Mouse (Mus musculus) urinary bladder, postnatal 10 days (tissue): Measurements from ENCODE around the gene Gm11733.

ENCODE experiments used
- DNase-seq: peaks from one replicate; pipeline ENCODE4 v3.0.0; 2022; ENCODE audit warnings: low spot score

The Gm11733 gene

DNA sequence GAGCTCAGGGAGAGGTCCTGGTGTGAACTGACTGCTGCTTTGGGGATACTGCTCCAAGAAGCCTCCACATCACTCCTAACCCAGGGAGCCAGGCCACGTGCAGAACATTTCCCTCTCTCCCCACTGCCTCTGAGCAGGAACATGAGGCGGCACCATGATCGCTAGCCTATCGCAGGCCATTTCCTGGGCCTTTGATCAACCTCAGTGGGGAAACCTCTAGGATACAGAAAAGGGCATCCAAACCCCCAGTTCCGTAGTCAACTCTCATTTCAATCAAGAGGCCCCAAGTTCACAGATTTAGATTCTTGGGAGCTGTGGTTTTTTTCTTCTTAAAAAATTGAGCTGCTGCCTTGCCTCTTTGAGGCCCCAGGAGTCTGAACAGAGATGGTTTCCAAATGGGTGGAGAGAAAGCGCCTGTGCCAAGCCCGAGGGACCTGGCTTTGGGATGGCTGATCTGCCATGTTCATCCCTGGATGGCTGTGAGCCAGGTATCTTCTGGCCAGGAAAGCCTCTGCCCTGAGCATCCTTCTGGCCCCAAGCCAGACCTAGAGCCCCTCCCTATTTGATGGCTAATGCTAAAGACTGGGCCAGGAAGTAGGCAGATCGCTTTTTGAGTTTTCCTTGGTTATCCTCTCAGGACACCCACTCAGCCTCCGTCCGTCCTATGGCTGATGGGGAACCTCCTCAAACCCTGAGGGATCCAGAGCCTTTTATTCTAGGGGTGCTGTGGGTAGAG is 5.7 kb upstream of the Gm11733 start:
- DNase-seq, result no peak

DNA sequence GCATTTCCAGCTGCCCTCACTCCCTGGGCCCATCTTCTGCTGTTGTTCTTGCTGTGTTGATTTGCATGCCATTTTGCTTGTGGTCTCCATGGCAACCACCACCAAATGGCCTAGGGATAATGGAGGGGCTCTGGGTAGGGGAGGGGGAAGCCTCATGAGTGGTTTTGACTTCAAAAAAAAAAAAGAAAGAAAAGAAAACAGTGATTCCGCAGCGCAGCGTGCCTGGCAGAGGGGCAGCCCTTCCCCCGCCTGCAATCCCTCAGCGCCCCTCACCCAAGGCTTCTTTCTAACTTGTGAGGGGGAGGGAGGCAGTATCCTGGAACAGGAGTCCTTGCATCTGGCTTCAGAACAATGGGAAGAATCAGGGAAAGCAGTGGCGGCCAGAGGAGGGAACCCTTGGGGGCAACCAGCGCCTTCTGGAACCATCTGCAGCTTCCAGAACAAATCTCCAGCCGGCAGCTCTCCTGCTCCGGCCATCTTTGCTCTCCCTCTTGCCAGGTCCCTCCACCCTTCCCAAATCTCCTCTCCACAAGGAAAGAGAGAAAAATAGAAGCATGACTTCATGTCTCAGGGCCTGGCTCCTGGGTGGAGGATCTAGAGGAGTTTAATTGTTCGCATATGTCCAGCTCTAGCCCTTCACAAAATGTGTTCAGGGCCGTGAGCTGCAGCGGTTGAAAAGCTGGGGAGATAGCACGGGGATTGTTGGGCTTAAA is 5.0 kb upstream of the Gm11733 start:
- DNase-seq, result no peak

DNA sequence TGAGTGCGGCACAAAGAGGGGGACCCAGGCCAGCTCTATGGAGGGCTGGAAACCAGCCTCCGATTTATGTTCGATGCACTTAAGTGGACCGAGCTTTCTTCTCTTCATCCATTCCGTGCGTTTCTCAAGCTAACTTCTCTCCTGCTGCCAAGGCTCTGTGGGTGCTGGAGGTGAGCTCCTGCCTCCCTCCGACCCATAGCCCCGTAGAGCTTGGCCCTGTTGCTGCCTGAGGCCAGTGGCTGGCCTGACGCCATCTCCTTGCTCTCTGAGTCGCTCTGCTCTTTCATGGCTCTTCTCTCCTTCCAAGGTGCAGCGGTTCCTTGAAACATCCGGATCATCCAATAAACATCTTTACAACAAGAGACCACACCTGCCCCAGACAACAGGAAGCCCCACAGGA is 4.4 kb upstream of the Gm11733 start:
- no peak for DNase-seq

DNA sequence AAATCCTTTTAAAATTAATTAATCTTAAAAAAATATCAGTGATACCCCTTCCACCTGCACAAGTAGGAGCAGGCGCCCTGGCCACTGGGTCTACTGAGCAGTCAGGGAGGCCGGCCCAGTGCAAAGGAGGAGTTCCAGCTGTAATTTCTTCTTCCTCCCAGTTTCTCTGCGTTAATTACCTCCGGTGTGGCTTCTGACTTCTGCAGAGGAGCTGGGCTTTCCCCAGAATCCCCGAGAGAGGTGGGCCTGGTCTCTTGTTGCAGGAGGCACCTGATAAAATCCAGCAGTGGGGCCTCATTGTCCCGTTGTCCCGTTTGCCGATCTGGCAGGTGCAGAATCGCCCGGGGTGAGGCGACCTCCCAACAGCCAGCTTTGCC is 1.9 kb upstream of the Gm11733 start:
- DNase-seq, result no peak

DNA sequence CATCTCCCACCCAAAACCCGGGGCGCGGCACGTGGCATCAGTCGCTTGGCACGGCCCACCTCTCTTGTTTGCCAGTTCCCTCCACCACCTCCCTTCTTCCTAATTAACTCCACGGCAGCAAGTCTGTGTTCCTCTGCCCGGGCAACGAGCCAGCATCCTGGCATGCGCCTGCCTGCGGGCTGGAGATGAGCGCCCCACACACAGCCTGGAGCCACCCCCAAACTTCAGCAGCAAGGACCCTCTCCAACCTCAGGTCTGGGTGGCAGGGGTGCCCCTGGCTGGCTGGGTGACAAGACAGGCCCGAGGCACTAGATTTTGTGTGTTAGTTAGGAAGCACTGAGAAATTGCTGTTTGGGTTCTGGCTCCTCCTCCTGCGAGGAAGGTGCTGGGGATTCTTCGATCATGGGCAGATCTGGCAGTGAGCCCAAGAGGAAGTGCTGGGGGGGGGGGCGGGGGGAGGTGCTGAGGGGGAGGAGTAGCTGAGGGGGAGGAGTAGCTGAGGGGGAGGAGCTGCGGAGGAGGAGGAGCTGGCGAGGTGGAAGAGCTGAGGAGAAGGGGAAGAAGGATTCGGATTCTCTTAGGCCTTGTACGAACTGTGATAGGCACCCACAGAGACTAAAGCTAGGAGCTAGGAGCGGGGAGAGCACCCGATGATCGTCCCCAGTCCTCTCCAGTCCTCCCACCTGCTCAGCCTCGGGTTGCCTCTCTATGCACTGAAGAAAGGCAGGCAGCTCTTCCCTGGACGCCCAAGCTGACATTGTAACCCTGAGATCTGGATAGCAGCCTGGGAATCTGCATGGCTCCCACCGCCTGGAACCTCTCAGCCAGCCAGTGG is 1.3 kb upstream of the Gm11733 start:
- peak; percentile 38 for DNase-seq

DNA sequence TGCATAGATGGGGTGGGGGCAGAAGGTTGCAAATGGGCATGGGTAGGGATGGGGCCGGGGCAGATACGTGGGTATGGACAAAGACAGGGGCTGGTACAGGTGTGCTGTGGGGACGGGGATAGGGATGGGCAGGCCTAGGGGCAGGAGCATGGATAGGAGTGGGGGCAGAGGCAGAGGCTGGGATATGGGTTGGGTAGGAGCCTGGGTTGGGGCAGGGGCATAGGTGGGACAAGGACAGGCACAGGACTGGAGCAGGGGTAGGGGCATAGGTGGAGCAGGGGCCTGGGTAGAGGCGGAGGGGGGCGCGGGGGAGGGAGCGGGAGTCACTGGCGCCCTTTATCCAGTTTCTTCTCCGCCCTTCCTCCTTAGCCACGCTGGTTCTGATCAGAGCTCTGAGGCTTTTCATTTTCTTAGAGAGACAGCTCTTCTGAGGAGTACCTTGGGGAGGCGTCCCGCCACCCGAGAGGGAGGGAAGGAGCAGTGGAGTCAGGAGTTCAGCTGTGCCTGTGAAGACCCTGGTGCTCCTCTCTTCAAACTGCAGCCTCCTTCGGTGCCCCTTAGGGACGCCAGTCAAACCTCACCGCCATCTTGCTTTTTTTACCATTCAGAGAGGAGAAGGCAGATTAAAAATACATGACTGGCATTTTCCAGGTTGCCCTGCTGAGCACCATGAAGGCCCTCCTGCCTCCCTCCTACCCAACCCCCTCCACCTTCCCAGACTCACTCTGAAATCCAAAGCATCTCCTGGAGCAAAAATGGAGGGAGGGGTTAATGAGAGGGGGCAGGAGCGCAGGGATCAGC is 7.4 kb downstream of the Gm11733 start:
- no peak for DNase-seq

DNA sequence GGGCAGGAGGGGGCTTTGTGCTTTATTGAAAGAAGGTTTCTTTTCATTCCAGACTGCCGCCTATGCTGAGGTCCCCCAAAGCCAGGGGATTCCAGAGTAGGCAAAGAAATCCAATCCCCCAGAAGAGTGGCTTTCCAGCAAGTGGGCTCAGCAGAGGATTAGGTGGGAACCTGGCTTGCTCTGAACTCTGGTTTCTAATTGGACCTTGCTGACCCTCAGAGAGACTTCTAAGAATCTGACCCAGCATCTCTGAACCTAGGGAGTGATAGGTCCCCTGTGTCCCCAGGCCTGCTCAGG is 8.0 kb downstream of the Gm11733 start:
- no peak for DNase-seq

DNA sequence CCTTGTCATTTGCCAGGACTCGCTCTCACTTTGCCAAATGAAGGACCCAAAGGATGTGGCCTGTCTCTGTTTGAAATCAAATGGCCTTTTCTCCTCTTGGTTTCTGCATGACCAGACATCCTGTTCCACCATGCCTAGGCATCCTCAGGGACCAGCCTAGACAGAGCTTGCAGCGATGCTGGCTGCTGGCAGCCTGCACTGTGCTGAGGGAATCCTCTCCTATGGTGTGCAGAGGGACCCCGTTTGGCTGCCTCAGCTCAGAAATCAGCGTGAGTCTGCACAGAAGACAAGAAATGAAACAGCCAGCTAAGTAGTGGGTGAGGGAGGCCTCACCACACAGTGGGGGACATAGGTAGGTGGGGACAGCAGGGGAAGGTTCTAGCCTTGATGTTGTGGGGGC is 12.6 kb downstream of the Gm11733 start:
- DNase-seq, result no peak

DNA sequence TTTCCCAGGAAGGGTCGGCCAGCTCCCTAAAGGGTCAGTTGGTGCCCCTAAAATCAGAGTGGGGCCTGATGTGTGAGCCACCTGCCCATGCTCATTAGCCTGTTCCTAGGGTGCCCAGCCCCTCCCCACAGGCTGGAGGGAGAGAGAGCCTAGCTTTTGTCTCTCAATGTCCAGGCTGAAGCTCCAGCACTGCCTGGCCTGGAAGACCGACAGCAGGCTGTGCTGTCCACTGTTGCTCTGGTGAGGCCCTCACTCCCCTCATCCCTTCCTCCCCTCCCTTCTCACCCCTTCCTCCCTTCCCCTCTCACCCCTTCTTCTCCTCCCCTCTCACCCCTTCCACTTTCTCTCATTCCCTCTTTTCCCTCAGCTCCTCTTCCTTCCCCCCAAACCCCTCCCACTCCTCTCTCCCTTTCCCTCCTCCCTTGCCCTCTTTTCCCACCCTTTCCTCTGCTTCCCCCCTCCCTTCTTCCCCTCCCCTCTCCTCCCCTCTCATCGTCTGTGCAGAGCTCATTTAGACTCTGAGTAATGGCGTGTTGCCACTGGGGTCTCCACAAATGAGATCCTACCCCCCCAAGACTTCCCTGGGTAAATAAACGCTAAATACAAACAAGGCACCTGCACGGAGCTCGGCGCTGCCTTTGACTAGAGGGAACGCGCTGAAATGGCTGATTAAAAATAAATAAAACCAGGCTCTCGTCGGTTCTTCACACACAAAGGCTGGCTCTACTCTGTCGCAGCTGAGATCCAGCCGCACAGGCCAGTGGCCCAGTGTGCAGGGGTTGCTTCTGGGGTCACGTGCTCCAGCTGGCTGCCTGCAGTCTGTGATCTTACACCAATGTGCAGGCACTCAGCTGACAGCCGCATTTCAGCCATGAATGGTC is 13.3 kb downstream of the Gm11733 start:
- no peak for DNase-seq

DNA sequence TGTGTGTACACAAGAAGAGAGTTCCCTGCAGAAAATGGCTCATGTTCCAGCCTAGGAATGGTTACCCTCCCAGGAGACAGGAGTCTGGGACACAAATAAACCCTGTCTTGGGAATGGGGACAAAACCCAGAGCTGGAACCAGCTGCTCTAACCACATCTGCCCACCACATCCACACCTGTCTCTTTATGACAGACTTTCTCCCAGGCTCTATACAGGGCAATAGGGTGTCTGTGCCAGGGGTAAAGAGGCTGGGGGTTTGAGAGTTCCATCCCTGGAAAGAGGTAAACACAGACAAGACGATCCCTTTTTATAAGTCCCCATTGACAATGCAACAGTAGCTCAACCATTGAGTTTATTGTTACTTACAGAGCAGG is 14.0 kb downstream of the Gm11733 start:
- no peak for DNase-seq

DNA sequence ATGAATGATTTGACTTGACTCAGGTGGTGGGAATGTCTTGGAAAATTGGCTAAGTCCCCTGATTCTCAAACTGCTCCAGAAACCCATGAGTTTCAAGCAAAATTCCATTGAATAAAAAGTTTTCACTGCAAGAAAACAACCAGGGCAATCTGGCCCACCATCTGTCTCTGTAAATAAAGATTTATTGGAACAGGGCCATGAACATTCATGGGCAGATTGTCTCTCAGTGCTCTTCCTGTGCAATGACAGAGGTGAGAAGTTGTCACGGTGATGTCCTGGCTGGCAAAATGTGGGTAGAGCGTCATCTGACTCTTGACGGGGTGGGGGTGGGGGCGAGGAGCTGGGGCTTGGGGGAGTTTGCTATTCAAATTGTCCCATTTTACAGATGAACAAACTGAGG is 24.8 kb downstream of the Gm11733 start:
- no peak for DNase-seq

DNA sequence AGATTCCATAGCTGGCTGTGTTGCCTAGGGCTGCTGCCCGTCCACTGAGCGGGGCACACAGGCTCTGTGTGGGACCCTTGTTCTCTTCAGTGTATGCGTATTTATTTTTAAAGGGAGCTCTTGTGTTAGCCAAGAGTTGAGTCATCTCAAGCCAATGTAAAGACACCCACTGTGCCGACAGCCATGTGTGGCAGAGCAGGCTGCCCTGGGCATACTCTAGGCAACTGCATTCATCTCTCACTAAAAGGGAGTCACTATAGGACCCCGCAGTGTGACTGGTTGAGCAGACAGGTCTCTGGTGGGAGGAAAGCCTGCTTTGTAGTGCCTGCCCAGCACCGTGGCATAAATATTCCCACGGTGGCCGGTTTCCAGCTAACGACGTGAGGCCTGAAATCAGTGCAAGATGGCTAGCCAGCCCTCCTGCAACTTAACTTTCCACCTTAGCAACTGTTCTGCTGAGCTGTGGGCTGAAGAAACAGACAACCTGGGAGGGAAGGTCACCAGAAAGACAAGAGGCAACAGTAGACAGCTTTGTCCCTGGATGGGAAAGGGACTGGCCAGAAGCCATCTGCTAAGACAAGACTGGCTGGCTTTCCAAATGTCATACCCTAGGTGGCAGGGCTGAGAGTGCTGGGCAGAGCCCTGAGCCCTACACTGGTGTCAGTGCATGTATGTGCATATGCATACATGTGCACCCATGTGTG is 31.7 kb downstream of the Gm11733 start:
- DNase-seq, result no peak

DNA sequence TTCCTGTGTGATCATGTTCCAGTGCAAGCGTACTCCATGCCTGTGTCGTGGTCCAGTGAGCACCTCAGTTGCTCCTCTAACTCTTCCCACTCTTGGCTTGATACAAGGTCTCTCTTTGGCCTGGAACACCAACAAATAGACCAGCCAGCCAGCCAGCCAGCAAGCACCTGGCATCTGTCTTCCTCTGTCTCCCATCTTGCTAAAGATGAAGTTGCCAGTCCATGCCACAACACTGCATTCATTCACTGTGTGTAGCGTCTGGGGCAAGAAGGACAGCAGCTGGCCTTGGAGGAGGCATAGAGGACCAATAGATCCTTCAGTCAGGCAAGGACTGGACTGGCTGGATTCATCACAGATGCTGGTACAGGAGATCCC is 32.2 kb downstream of the Gm11733 start:
- no peak for DNase-seq

DNA sequence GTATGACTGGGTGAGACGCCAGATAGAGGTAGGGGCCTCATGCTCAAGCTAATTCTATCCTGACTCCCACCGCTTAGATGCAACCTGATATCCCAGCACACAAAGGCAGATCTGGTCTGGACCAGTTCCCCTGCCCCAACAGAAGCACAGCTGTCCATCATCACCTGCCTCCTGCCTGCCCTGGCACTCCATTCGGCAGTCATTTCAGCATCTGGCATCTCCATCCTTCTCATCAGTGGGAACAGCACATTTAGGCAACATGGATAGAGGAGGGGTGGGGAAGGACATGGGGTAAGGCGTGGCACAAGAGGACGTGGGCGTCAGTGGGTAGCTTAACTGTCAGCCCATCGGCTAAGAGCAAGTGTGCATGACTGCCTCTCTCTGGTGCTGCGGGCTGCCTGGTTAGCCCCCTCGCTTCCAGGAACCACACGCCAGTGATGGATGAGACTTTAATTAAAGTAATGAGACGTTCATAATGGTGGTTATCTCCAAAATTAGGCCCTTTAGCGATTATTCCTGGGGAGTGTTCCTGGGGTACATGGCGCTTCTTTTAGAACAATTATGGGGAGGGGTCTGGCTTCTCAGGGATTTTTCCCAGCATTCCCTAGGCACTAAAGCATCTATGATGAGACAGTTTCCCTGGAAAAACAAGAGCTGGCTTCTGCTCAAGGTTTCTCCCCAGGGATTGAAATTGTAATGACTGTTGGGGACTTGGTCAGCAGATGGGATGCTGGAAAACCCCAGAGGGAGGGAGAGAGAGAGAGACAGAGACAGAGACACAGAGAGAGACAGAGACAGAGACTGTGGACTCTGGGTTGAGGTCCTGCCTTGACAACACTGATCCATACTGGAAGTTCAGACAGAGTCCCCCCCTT is 38.0 kb downstream of the Gm11733 start:
- no peak for DNase-seq

DNA sequence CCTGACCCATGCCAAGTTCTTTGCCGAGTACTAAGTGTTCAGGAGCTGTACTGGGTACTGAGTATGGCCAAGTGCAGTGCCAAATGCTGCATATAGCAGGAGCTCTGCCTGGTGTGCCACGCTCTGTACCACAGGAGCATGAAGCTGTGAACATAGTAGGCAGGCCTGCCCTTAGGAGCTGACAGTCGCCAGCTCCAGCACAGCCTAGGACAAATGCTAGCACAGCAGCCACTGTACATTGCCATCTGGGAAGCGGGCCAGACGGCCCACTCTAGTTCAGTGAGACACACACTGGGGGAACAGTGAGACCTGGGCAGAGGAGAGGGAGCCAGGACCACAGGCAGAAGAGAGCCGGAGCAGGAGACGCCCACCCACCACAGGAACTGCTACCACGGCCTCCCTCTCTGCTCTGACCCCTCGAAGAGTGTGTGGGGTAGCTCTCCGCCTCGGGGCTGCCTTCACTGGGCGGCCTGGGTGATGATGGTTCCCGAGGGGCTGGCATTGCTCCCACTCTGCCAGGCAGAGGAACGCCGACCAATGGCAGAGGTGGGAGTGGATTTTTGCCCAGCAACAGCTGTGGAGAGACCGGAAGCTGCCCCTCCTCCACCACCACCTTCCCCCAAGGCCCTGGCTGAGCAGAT is 38.8 kb downstream of the Gm11733 start:
- peak; percentile 24 for DNase-seq

DNA sequence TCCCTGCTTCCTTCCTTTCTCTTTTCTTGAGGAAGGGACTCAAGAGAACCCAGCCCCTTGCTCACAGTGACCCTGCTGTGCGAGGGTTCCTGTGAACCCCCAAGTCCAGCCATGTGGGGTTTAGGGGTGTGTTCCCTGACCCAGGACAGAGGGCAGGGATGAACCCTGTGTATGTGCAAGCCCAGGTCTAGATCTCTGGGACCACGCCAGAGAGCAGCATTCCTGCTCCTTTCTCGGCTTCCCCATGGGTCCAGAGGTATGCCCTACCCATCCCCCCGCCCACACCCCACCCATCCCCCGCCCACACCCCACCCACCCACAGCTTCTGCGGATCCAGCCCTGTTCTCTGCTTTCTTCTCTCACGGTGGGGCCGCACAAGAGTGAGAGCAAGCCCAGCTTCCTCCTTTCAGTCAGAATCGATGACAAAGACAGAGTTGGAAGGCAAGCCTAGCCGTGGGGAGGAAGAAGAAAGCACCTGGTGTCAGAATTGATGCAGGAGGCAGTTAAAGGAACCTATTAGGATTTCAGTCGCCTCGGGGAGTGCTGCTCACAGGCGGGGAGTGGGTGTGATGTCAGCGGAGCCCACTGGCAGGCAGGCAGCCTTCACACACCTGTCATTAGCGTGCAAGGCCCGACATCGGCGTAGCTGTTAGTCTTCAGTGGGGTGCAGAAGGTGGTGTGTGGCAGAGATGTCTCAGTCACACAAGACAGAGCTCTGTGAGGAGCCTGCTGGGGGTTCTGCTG is 41.6 kb downstream of the Gm11733 start:
- no peak for DNase-seq

DNA sequence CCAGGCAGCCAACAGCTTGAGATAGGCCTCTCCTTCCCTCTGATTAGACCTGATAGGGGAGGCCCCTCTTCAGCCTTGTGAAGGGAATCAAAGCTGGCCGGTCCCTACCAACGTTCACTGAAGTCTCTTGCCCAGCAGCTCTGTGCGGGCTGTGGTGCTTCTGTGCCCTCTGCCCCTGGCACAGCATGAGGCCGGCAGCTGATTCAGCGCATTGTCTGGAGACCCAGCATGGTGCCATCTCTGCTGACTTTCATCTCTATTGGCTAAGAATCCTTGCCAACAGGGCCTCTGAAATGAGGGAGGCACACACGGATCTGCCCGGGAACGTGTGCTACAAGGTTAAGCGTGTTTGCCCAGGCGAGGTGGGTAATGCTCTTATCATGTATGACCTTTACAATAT is 48.2 kb downstream of the Gm11733 start:
- DNase-seq, result no peak

DNA sequence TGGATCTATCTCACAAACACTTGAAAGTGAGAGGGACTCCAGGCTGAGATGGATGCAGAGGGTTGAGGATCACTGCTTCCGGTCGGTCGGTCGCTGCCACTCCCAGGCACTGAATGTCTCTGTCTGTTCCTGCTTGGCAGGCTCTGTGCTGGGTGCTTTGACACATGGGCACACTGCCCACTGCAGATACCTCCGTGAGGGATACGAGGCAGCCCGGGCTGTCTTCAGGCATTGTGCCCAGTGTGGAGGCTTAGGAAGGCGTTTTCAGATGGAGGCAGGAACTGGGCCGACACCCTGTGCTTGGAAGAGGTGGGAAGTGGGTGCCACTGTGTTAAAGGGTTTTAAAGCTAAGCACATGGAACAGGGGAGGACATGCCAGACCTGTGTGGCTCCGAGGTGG is 50.7 kb downstream of the Gm11733 start:
- peak; percentile 33 for DNase-seq
